Mouse (Mus musculus) hindlimb bud, embryonic 11.5 days (tissue): ENCODE measurements around the gene Depdc5.
"Not testable (repeated sequence)": the region's sequence is repeated elsewhere in the genome, so short reads cannot be mapped to it uniquely, and the experiment has no call there.

Experiments
- DNase-seq: peaks from one replicate; pipeline ENCODE4 v3.0.0-alpha.2; 2012; ENCODE audit warnings: low read depth, low spot score; ENCODE audit errors: extremely low spot score

Gene Depdc5

GRCm38 (mm10) chr5:32863253-32864228 lies at the start of gene Depdc5:
TSS of gene Depdc5 (plus strand) at chr5:32863701.
- DNase-seq, result peak; percentile 54

GRCm38 (mm10) chr5:32815396-32815795 lies 48.1 kb upstream of the Depdc5 start:
- DNase-seq, result no peak

- no peak for DNase-seq
Measured at GRCm38 (mm10) chr5:32820471-32820870, 43.0 kb upstream of the Depdc5 start.

- no peak for DNase-seq
Measured at GRCm38 (mm10) chr5:32827009-32827408, 36.5 kb upstream of the Depdc5 start, which contains the start of gene Gm20671. TSS of gene Gm20671 (minus strand) at chr5:32827109.

- DNase-seq, result not testable (repeated sequence)
Measured at GRCm38 (mm10) chr5:32828766-32829165, 34.7 kb upstream of the Depdc5 start.

GRCm38 (mm10) chr5:32830054-32830453 lies 33.4 kb upstream of the Depdc5 start:
- no peak for DNase-seq

GRCm38 (mm10) chr5:32834497-32834896 lies 29.0 kb upstream of the Depdc5 start:
- no peak for DNase-seq

GRCm38 (mm10) chr5:32836976-32837375 lies 26.5 kb upstream of the Depdc5 start:
- no peak for DNase-seq

- DNase-seq, result no peak
Measured at GRCm38 (mm10) chr5:32840029-32840428, 23.5 kb upstream of the Depdc5 start.

GRCm38 (mm10) chr5:32849178-32849577 lies 14.3 kb upstream of the Depdc5 start:
- no peak for DNase-seq

GRCm38 (mm10) chr5:32849580-32849979 lies 13.9 kb upstream of the Depdc5 start:
- DNase-seq, result not testable (repeated sequence)

- no peak for DNase-seq
Measured at GRCm38 (mm10) chr5:32852026-32852425, 11.5 kb upstream of the Depdc5 start.

- DNase-seq, result peak; percentile 62
Measured at GRCm38 (mm10) chr5:32853731-32854507, 9.6 kb upstream of the Depdc5 start, which contains the start of gene Prr14l. TSS of gene Prr14l (minus strand) at chr5:32854256.

- DNase-seq, result no peak
Measured at GRCm38 (mm10) chr5:32854818-32855217, 8.7 kb upstream of the Depdc5 start.

GRCm38 (mm10) chr5:32855274-32855673 lies 8.2 kb upstream of the Depdc5 start:
- DNase-seq, result not testable (repeated sequence)

GRCm38 (mm10) chr5:32857781-32858220 lies 5.7 kb upstream of the Depdc5 start:
- no peak for DNase-seq

- no peak for DNase-seq
Measured at GRCm38 (mm10) chr5:32861082-32861481, 2.4 kb upstream of the Depdc5 start.

GRCm38 (mm10) chr5:32862469-32863132 lies 900 bp upstream of the Depdc5 start:
- DNase-seq, result no peak

- DNase-seq, result no peak
Measured at GRCm38 (mm10) chr5:32869389-32870024, 6.0 kb downstream of the Depdc5 start.

GRCm38 (mm10) chr5:32872346-32872745 lies 8.8 kb downstream of the Depdc5 start:
- no peak for DNase-seq
